Mouse (Mus musculus): ENCODE measurements around the gene Gm28047.

DNA sequence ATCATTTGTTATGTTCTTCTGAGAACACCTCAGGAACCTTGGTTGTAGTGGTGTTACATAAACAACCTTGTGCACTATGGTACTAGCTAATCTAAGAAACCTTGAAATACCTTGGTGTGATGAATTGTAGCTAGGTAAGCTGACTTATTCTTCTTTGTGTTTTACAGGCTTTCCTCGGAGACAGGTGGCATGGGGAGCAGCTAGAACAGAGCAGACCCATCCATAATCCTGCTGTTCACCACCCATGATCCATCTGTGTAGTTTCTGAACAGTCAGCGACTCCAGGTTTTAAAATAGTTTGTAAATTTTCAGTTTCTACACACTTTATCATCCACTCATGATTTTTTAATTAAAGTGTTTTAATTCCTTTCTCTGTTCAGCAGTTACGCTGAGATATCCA lies 126.5 kb downstream of the Gm28047 start:
- TF ChIP-seq CTCF (IDR thresholded peaks at IDR 0.05; ENCODE audit: extremely low read depth, insufficient read depth, insufficient read length, insufficient replicate concordance) (no peak), POLR2A (IDR thresholded peaks at IDR 0.05; ENCODE audit: low read depth, low read length) (no peak)
